Mouse (Mus musculus) left cerebral cortex, postnatal 36 days (tissue): ENCODE data around the gene Rabl6. TPM values are rescaled to one million over a fixed set of nuclear protein-coding genes. Genes with fewer than 3 reads are reported as not detected.
A peak's percentile ranks its signal among the peaks of the same experiment; 100 is the strongest.

Source experiments
- DNase-seq, 2 experiments: peaks; one replicate each; pipeline ENCODE4 v3.0.0; 2021 to 2022; ENCODE audit warnings: low spot score in 2 of 2, mixed read lengths in 1 of 2
- intact Hi-C: fragments of 180-260 bp; cut with DNase I; formaldehyde crosslinking; loops from one replicate; pipeline ENCODE4 v1.15.1; 2025
- total RNA-seq, 2 experiments: library from RNA; stranded (reverse); gene quantifications; 2 replicates each; pipeline ENCODE4 v1.2.3; 2021

Rabl6 gene
- total RNA-seq: 100 to 1,000 TPM; 144 to 160 TPM

DNA sequence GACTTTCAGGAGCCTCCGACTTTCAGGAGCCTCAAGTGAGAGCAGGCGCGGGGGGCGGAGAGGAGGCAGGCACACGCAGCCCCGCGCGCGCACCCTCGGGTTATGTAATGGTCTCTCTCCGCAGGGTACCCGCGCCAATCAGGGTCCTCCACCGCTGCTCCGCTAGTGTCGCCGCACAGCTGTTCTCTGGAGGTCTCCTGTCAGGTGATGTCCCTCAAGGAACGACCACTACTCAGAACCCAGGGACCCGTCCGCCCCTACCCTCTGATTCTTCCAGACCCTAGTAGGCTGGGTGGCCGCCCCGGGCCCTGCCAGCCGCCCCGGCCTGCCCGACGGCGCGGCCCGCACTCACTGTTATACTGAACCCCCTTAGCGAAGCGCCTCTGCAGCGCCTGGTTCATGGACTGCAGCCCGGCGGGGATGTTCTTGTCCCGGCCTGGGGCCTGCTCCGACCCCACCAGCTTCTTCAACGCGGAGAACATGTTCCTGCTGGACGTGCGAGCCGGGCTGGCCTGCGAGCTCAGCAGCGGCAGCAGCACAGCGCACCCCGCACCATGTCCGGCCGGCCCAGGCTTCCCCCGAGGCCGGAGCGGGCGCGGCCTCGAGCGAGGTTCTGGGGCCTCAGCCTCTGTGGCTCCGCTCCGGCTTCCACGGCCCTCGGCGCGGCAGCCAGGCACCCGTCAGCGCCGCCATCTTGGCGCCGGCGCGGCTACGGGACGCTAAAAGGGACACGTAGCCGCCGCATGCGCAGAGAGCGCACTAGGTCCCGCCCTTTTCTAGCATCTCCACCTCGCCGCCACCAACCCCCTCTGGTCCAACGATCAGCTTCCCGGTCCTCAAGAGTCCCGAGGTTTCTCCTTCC, at the start of gene Rabl6:
Gene Rabl6 (minus strand): TSS at position 761 of the 862 bp plus-strand sequence.
- DNase-seq: peak; percentile 91 to 94

DNA sequence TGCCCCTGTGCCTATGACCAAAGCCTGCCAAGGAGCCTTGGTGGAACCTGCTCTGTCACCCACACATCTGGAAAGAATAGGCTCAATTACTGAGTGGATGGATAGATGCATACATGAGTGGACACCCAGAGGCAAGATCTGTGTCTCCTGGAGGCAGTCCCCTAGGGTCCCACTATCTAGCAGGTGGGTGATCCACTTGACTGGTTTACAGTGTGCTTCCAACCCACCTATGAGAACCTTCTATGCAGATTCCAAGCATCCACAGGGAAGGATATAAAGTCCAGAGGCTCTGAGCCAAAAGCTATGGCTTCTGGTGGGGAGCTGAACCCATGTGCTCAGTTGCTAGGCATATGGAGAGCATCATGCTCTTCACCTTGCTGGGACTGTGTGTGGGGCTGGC, 49.3 kb upstream of the Rabl6 start, which contains the start of gene Lcn5:
Gene Lcn5 (plus strand): TSS at position 301 of the 400 bp plus-strand sequence.
- DNase-seq: no peak
- intact Hi-C loops: no loop called here

More for the DNA sequence above, at the start of gene Rabl6:
- intact Hi-C loops: no loop called here

DNA sequence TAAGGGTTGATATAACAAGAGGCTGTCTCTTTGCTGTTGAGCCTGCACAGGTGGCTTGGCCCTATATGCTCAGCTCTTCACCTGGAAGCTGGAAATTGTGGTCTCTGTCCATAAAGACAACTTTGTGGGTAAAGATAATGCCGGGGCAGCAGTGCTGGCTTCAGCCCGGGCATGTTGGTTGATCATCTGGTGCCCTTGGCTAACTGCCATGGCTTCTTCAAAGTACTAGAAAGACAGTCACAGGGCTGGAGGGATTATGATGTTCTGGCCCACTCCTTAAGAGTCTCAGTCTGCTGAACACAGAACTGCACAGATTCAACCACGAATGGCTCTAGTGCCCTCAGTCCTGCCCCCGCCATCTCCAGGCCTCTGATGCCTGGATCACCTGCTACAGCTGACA, 48.9 kb upstream of the Rabl6 start:
- intact Hi-C loops: no loop called here
- no peak for DNase-seq

DNA sequence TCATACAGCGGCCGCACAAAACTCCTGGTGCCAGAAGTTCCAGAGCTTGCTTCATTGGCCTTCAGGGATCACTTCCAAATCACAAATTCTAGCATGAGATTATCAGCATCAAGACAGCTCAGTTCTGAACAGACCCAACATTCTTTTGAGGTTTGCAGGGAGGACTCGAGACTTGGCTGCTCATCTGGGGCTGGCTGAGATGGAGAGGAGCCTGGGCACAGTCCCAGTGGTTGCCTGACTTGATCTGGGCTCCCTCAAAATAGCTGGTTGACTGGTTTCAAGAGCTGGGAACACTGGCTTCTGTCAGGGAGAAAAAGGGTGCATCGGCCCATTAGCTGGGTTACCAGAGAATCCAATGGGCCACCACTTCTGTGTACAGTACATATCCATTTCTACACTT, 48.4 kb upstream of the Rabl6 start:
- DNase-seq: peak in 1 of 2 experiments; percentile 14
- intact Hi-C loops: no loop called here

DNA sequence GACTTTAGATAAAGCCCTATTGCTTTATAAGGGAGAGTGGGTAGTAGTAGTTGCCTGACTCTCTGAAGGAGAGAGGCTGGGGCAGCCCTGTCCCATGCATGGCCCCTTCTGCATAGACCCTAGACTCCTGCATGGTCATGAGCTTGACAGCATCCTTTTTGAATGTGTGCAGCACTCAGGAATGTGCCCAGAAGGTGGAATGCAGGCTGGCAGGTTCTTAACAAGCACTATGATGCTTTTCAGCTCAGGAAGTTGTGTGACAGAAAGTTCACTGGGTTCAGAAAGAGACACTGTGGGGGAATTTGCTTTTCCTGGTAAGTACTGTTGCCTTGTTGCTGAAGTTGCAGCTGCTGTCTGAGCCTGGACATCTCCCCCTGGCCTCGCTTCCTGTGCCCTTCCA, 46.2 kb upstream of the Rabl6 start:
- no peak for DNase-seq
- intact Hi-C loops: no loop called here

DNA sequence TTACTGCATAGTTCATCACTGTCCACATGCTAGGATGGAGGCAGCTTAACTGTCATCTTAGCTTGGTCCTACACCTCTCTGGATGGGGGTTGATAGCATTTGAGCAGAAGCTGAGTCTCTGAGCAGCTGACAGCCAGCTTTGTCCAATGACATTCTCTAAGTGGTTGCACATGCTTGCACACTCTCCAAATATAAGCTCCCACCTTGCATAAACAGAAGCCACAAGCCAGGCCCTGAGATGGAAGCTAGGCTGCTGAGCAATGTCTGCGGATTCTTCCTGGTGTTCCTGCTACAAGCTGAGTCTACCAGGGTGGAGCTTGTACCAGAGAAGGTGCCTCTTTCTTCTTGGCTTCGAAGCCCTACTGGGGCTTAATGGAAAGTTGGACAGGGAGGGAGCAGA, 44.6 kb upstream of the Rabl6 start, which contains the start of gene Lcn8:
Gene Lcn8 (plus strand): TSS at position 219 of the 400 bp plus-strand sequence.
- intact Hi-C loops: no loop called here

DNA sequence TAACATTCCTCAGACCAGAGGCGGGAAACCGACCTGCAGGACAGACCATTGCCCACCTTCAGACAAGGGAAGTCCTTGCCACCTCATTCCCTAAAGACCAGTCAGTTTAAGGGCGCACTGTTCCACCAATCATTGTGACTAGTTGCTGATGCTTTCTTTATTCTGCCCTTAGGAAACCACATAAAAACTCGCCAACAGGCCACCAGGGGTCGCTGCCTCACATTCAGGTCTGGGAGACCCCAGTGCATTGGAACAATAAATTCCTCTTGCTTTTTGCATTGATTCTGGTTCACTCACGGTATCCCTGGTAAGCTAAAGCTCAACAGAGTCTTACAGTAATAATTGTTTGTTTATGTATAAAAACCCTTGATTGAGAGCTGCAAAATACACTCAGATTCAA, 31.6 kb upstream of the Rabl6 start:
- DNase-seq: no peak
- intact Hi-C loops: no loop called here

More for the DNA sequence above, 44.6 kb upstream of the Rabl6 start, which contains the start of gene Lcn8:
- no peak for DNase-seq

DNA sequence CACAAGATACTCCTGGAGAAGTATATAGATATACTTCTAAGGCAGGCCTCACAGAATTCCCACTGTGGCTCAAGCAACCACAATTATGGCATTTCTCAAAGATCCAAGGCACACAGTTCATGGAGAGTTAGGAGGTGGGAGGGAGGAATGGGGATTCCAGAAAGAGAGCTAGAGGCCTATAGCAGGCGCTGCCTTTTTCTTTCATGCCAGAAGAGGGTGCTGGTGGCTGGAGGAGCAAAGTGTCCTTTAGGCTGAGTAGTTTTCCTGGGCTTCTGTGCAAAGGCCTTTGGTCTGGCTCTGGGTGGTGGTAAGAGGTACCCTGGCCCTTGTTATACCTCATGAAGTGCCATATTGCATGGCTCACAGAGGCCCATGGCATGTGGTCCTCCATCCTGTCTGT, 25.7 kb upstream of the Rabl6 start:
- intact Hi-C loops: no loop called here
- DNase-seq: no peak

DNA sequence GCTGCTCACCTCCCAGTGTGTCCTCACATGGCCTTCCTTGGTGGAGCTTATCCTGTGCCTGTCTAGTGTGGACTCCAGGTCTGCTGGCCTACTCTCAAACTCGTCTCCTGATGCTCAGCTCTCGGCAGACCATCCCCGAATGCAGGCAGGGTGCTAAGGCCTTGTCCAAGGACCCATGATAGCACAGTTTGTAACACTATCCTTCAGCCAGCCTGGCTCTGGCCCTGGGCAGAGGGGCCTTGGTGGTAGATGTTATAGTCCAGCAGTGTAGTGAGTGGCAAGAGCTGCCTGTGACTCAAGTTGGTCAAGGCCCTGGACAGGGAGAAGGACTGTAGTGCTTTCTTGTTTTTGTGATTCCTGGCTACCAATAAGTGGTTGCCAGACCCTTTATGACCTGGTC, 25.3 kb upstream of the Rabl6 start:
- no peak for DNase-seq
- intact Hi-C loops: no loop called here

DNA sequence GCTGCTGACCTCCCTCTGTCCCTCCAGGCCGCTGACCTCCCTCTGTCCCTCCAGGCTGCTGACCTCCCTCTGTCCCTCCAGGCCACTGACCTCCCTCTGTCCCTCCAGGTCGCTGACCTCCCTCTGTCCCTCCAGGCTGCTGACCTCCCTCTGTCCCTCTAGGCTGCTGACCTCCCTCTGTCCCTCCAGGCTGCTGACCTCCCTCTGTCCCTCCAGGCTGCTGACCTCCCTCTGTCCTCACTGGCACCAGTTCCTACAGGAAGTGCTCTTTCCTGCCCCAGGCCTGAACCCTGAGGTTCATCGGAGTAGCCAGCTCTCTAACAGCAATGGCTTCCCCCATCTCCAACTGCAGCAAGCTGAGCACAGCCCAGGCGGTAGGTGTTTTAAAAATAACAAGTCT, 20.4 kb upstream of the Rabl6 start:
- DNase-seq: no peak
- intact Hi-C loops: no loop called here

DNA sequence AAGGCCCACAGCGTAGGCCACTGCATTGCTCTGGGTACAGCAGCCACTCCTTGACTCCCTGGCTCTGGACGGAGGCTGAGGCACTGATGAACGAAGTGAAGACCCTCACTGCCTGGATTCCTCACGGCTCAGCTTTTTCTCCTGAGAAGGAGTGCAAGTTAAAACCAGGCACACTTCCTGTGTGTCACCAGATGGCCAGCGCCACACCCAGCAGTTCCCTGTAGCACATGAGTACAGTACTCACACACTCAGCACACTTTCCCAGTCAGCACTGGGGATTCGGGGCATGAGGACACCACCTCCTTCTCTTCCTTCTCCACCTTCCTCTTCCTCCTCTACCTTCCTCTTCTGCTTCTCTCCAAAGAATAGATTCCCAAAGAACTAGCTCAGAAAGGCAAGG, 19.5 kb upstream of the Rabl6 start, which contains the start of gene Fcna:
Gene Fcna (minus strand): TSS at position 220 of the 400 bp plus-strand sequence.
- DNase-seq: no peak
- intact Hi-C loops: no loop called here

DNA sequence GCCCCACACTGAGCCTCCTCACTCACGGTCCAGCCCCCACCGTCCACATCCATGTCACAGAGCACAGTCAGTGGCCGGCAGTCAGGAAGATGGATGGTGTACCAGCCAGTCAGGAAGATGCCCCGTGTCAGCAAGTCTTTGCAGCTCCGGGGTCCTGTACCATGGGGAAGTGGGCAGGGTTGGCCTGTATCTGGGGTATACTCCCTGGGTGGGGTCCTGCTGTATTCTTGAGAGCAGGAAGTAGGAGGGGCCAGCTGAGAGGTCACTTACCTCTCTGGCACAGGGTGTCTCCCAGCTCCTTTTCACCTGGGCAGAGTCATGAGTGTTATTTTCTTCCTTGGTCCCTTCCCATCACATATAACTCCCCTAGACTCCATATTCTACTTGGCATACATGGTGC, 17.7 kb upstream of the Rabl6 start:
- intact Hi-C loops: no loop called here
- DNase-seq: no peak

DNA sequence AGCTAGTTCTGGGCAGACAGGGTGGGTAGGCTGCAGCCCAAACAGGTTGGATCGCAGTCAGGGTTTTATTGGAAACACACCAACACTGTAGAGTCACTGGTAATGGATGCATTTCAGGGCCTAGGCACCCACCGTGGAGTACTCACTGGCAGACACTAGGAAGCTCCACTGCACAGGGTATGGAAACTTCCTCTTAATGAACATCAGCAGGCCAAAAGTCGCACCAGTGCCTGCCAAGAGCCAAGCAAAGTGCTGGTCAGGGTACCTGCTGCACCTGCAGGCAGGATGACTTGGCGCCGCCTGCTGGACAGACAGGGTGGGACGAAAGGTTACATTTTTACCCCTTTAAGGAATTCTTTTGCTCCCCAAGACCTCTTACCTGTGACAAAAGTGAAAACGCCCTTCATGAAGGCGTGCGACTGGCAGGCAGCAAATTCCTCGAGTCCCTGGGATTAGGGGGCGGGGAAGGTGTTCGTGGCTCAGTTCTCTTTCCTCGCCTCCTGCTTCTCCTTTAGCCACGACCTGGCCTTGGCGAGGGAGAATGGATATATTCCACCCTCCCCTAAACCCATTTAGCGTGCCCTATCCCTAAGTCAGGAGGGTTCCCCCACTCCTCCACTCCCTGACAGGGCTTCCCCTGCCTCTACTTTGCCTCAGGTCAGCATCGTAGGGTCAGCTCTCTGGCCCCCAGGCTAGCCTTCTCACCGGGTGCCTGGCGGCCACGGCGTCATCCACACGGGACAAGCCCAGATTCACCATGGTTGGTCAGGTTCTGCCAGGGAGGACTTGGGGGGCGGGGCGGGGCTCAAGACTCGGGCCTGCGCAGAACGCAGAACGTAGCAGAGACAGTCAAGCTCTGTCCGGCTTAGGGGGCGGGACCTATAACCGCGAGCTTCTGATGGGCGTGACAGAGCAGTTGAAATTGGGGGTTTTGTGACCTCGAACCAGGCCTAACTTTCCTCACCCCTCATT, 13.2 kb upstream of the Rabl6 start, which contains the start of gene Tmem141:
Gene Tmem141 (minus strand): TSS at position 777 of the 972 bp plus-strand sequence.
- peak; percentile 82 to 84 for DNase-seq
- intact Hi-C loops: no loop called here

DNA sequence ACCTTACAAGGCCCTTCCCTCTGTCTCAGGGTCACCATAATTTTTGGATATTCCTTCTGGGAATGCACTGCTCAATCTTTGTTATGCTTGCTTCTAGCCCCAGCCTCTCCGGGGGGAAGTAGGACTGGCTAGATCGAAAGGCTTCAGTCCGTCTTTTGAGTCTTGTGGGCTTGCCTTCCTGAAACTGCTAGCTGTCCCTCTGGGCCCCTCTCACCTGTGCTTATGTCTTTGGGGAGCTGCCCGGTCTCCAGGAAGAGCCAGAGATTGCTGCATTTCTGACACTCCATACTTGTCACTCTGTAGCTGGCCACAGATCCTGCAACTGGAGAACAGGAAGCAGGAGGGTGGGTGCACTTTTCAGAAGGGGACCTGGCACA, 12.5 kb upstream of the Rabl6 start:
- no peak for DNase-seq
- intact Hi-C loops: no loop called here

DNA sequence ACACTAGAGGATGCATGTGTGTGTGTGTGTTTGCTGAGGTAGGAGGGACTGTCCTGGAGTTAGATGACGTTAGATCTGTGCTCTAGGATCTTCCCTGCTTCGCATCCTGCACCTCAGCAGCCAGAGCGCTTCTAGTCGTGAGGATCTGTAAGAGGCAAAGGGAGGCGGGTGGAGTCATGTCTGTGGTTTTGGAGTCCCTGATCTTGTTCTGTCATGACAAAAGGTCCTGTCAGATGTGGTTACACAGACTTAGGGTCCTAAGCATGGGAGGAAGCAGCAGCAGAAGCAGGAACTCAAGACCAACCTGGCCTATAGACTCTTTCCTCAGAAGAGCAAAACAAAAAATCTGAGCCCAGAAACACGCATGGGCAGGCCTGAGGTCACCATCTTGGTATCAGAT, 12.1 kb upstream of the Rabl6 start:
- DNase-seq: no peak
- intact Hi-C loops: no loop called here

DNA sequence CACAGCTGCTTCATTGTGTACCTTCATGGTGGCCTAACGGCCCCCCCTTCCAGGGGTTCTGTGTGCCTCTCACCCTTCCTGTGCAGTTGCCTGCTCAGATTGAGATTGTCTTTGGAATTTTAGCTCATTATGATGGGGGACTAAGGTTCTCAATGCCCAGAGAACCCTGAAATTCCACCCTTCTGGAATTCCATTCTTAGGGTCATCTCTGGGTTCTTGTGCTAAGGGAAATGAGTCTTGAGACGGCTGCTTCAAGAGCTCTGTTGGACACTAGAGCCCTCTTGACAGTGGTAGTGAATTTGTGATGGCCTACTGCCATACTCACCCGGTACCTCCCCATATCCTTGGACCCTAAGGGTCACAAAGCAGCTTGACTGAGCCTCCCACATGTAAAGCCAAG, 9.3 kb upstream of the Rabl6 start, which contains the start of gene Ccdc183:
Gene Ccdc183 (minus strand): TSS at position 101 of the 400 bp plus-strand sequence.
- DNase-seq: no peak
- intact Hi-C loops: no loop called here

DNA sequence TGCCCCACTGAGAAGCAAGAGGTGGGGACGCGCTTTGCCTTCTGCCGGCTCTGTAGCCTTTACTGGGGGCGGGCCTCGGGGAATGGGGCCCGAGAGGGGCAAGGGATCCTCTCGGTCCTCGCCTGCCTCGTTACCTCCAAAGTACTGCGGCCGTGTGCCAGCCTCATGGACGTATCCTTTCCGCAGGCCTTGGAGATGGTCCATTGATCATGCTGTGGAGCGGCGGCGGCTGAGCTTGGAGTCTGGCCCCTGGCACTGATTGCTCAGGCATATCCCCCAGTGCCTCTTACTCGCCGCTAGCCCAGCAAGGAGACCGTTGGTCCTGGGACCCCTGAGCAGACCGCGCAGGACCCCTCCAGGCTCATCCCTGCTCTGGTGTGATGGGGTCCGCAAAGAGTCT, 8.1 kb upstream of the Rabl6 start:
- intact Hi-C loops: no loop called here
- no peak for DNase-seq

DNA sequence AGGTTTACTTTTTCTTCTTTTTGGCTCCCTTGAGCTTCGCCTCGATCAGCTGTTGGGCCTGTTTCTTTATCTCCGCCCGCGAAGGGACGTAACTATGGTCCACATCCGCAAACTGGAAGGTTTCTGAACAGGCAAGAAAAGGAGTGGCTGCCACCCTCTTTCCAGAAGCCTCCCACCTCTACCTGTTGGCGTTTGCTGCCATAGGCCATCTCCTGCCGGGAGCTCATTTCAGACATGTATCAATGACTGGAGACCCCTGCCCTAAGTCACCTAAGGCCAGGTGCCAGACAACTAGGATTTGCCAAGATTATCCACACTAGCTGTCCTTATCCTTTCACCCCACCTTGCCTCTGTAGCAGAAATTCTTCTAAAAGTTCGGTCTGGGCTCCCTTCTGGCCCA, 350 bp upstream of the Rabl6 start:
- intact Hi-C loops: no loop called here
- DNase-seq: no peak

DNA sequence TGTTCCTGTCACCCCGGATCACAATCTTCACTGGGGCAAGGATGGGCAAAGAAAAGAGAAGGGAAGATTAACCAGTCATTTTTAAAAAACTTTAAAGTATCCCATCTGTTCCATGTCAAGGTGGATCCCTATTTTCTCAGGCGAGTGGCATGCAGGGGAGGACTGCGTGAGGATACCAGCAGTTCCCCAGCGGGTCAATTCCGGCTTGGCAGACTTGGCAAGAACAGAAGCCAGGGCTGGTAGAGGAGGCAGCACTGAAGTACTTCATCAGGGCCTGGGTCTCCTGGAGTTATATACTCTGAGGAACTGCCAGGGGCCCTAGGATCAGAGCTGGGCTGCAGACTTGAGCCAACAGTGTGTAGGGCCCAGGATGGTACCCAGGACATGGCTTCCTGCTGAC, 5.8 kb downstream of the Rabl6 start:
- DNase-seq: no peak
- intact Hi-C loops: no loop called here

DNA sequence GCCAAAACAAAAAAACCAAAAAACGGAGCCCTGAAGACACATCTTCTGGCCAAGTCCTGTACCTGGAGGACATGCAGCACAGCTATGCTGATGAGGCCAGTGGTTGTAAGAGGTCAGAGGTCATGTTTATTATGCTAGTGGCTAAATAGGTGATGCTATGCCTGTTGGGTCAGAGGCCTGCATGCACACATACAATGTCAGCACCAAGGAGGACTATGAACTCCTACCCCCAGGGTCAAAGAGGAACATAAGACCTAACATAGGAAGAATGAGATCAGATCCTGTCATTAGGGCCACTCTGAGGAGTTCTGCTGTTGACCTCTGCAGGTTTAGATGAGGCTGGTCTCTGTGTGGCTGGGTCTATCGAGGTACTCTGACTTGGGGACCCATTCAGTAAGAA, 8.3 kb downstream of the Rabl6 start:
- no peak for DNase-seq
- intact Hi-C loops: no loop called here
